Mouse (Mus musculus) heart, adult 2 months (tissue): ENCODE measurements around the gene Ralgps1. TPM values are rescaled to one million over a fixed set of nuclear protein-coding genes. Genes with fewer than 3 reads are reported as not detected.

ENCODE experiments used
- DNase-seq, 2 experiments: peaks; one replicate each; pipeline ENCODE4 v3.0.0; 2021
- H3K27ac ChIP-seq: fragments of 200-600 bp; 2 replicates; pipeline ENCODE4 v1.8.1; 2022
- H3K27me3 ChIP-seq: fragments of 200-500 bp; 2 replicates; pipeline ENCODE4 v1.6.1; 2012; ENCODE audit warnings: mild to moderate bottlenecking, low read length, inconsistent platforms, mixed read lengths; ENCODE audit not compliant: control insufficient read depth, insufficient read depth
- H3K36me3 ChIP-seq: fragments of 200-500 bp; 2 replicates; pipeline ENCODE4 v1.6.1; 2012; ENCODE audit warnings: low read length, inconsistent platforms; ENCODE audit not compliant: control insufficient read depth, insufficient read depth
- H3K4me1 ChIP-seq: fragments of 200-500 bp; 2 replicates; pipeline ENCODE4 v1.6.1; 2011; ENCODE audit warnings: low read length; ENCODE audit not compliant: control insufficient read depth, insufficient read depth
- H3K4me3 ChIP-seq: fragments of 200-600 bp; 2 replicates; pipeline ENCODE4 v1.8.1; 2022
- H3K79me2 ChIP-seq: fragments of 200-500 bp; replicated peaks from 2 replicates; pipeline ENCODE4 v1.6.1; 2012; ENCODE audit warnings: mild to moderate bottlenecking, inconsistent platforms, low read length, moderate library complexity, mixed read lengths; ENCODE audit not compliant: control insufficient read depth, insufficient read depth
- H3K9ac ChIP-seq: fragments of 200-500 bp; 2 replicates; pipeline ENCODE4 v1.6.1; 2012; ENCODE audit warnings: low read depth, mild to moderate bottlenecking, control low read depth, inconsistent platforms, low read length, mixed read lengths
- CTCF ChIP-seq: fragments of 200-600 bp; IDR thresholded peaks from 2 replicates; pipeline ENCODE4 v1.8.1; 2022; ENCODE audit warnings: antibody characterized with exemption, mild to moderate bottlenecking, moderate library complexity
- EP300 ChIP-seq: fragments of 200-500 bp; IDR thresholded peaks from 2 replicates; pipeline ENCODE4 v1.6.1; 2011; ENCODE audit warnings: low read depth, low read length, control low read depth; ENCODE audit not compliant: insufficient read depth
- POLR2A ChIP-seq: fragments of 200-500 bp; IDR thresholded peaks from 2 replicates; pipeline ENCODE4 v1.6.1; 2011; ENCODE audit warnings: mild to moderate bottlenecking, low read depth, low read length, control low read depth; ENCODE audit not compliant: insufficient read depth
- whole genome bisulfite sequencing: fragments of 180-500 bp; shearing (Covaris S2); methylation state at CpG from one replicate; pipeline ENCODE4 v1.1.7; 2018; 5-methylcytosine and 5-hydroxymethylcytosine counted together
- intact Hi-C: fragments of 180-260 bp; cut with DNase I; formaldehyde crosslinking; loops from one replicate; pipeline ENCODE4 v1.15.1; 2025
- polyA plus RNA-seq: library from polyadenylated mRNA; depleted of rRNA; stranded (reverse); fragments of >200 nt; gene quantifications from 2 replicates; pipeline ENCODE4 v1.2.3, GENCODE M21; 2012
- total RNA-seq, 2 experiments: library from RNA; stranded (reverse); gene quantifications; 2 replicates each; pipeline ENCODE4 v1.2.3; 2021

Gene Ralgps1
- total and polyA plus RNA-seq, 3 experiments, result 3.8 to 5.3 (median 4.9) TPM

DNA sequence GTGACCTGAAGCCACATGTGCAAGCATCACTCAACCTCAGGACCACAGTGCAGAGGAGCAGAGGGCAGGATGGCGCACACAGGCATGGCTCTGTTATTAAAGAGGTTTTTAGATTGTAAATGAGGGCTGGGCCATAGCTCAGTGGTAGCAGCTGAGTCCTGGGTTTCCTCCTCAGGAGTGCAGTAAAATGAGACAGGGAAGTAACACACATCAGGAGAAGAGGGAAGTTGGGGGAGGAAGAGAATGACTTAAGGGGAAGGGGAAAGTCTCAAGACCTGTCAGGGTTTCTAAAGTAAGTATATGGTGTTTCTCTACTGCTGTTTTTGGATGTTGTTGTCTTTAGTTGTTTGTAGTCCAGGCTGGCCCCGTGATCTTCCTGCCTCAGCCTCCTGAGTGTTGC, 232.8 kb downstream of the Ralgps1 start:
- Histone ChIP-seq H3K27ac (no peak overlapping the region), H3K9ac (no peak overlapping the region), H3K36me3 (no peaks in the 10 kb centered on the region), H3K79me2 (no peaks in the 10 kb centered on the region), H3K27me3 (no peaks in the 10 kb centered on the region), H3K4me1 (no peaks in the 10 kb centered on the region; the same call in 1 of the 2 replicates), H3K4me3 (no peak overlapping the region)
- DNase-seq, result no peak
- TF ChIP-seq CTCF (no peak), POLR2A (no peak), EP300 (no peak)
- intact Hi-C loops, result no loop called here
- WGBS, result 85% methylated on average over 2 of the region's 2 CpGs

GRCm38 (mm10) chr2:33137731-33138130, 233.6 kb downstream of the Ralgps1 start:
- TF ChIP-seq CTCF (no peak), EP300 (no peak), POLR2A (no peak)
- H3K36me3 ChIP-seq, result no peaks in the 10 kb centered on the region
- no peaks in the 10 kb centered on the region for H3K79me2 ChIP-seq
- no peaks in the 10 kb centered on the region; the same call in 1 of the 2 replicates for H3K4me1 ChIP-seq
- peak in 1 of 2 experiments; percentile 9 for DNase-seq
- H3K4me3 ChIP-seq, result no peak overlapping the region
- no peaks in the 10 kb centered on the region for H3K27me3 ChIP-seq
- H3K9ac ChIP-seq, result no peak overlapping the region
- WGBS, result 90% methylated on average over 4 of the region's 4 CpGs
- H3K27ac ChIP-seq, result no peak overlapping the region
- intact Hi-C loops, result no loop called here

- H3K36me3 ChIP-seq, result no peaks in the 10 kb centered on the region
- no peaks in the 10 kb centered on the region; the same call in 1 of the 2 replicates for H3K4me1 ChIP-seq
- WGBS, result 88% methylated on average over 9 of the region's 9 CpGs
- no peaks in the 10 kb centered on the region for H3K79me2 ChIP-seq
- intact Hi-C loops, result no loop called here
- peak in 1 of 2 experiments; percentile 14 for DNase-seq
- no peak overlapping the region for H3K4me3 ChIP-seq
- no peak overlapping the region for H3K9ac ChIP-seq
- no peak overlapping the region for H3K27ac ChIP-seq
- TF ChIP-seq CTCF (no peak), EP300 (no peak), POLR2A (no peak)
- H3K27me3 ChIP-seq, result no peaks in the 10 kb centered on the region
These were observed 234.0 kb downstream of the Ralgps1 start for GRCm38 (mm10) chr2:33137244-33137643.

- Histone ChIP-seq H3K27me3 (no peaks in the 10 kb centered on the region), H3K36me3 (no peaks in the 10 kb centered on the region), H3K9ac (no peak overlapping the region), H3K27ac (no peak overlapping the region), H3K79me2 (no peaks in the 10 kb centered on the region), H3K4me1 (no peaks in the 10 kb centered on the region; the same call in 1 of the 2 replicates), H3K4me3 (no peak overlapping the region)
- 90% methylated on average over 6 of the region's 6 CpGs for WGBS
- DNase-seq, result peak in 1 of 2 experiments; percentile 12
- no peak for TF ChIP-seq CTCF
- no peak for TF ChIP-seq EP300
- TF ChIP-seq POLR2A, result no peak
- intact Hi-C loops, result no loop called here
These were observed 234.9 kb downstream of the Ralgps1 start for GRCm38 (mm10) chr2:33136366-33136765.

DNA sequence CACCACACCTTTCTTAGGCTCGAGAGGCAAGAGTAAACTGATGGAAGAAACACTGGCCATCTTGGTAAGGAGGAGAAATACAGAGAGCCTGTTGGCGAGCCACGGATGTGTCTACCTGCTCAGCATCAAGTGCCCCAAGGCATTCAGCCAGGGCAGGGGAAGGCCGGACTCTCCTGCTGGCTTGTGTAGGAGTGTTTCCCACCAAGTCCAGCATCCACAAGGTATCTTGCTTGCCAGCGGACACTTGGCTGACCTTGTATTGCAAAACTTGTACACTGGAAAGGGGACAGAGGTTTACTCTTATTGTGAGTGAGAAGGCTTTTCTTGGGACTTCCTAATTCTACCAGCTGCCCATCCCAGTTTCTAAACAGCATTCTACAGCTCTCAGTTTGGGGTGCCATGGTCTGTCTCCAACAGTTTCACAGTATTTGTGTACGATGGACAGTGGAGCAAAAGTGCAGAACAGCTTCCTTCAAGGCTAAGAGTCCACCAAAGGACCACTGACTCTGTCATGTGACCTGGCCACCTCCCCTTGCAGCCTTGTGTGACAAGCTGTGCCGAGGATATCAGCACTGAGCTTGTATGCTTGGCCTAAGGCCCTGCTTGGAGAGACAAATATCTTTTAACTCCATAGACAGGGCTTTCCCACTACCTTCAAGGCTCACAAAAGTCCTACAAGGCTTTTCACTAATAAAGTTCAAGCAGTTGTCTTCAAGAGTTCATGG, 236.4 kb downstream of the Ralgps1 start:
- Histone ChIP-seq H3K4me3 (no peak overlapping the region), H3K4me1 (no peaks in the 10 kb centered on the region; the same call in 1 of the 2 replicates), H3K27ac (no peak overlapping the region), H3K36me3 (no peaks in the 10 kb centered on the region), H3K27me3 (no peaks in the 10 kb centered on the region), H3K9ac (no peak overlapping the region), H3K79me2 (no peaks in the 10 kb centered on the region)
- TF ChIP-seq POLR2A (no peak), CTCF (no peak), EP300 (no peak)
- DNase-seq, result peak; percentile 35 to 41
- intact Hi-C loops, result loop anchor here (5.0 kb wide), 2 partner anchors 113 to 153 kb away; partner anchors contain the start of gene Slc2a8
- WGBS, result 51% methylated on average over 7 of the region's 7 CpGs

- 11% methylated on average over 7 of the region's 7 CpGs for WGBS
- H3K79me2 ChIP-seq, result no peaks in the 10 kb centered on the region
- H3K36me3 ChIP-seq, result no peaks in the 10 kb centered on the region
- intact Hi-C loops, result loop anchor here (5.0 kb wide), 2 partner anchors 110 to 150 kb away; partner anchors contain the start of gene Slc2a8
- no peak overlapping the region for H3K4me3 ChIP-seq
- DNase-seq, result peak in 1 of 2 experiments; percentile 20
- TF ChIP-seq EP300 (no peak), CTCF (no peak), POLR2A (no peak)
- no peak overlapping the region for H3K9ac ChIP-seq
- H3K27me3 ChIP-seq, result no peaks in the 10 kb centered on the region
- H3K4me1 ChIP-seq, result 0 out of 2 replicates have a peak, but pooled peaks cover 3% of the 10 kb centered on the region
- no peak overlapping the region for H3K27ac ChIP-seq
These were observed 239.0 kb downstream of the Ralgps1 start for GRCm38 (mm10) chr2:33132306-33132705.
